Mouse (Mus musculus): ENCODE measurements around the gene Tap2.
"Not testable (repeated sequence)": the region's sequence is repeated elsewhere in the genome, so short reads cannot be mapped to it uniquely, and the experiment has no call there.

The Tap2 gene

GRCm38 (mm10) chr17:34211746-34212365 is 8.5 kb downstream of the Tap2 start:
- no peak for DNase-seq (ENCODE audit: low read depth, low spot score)

DNA sequence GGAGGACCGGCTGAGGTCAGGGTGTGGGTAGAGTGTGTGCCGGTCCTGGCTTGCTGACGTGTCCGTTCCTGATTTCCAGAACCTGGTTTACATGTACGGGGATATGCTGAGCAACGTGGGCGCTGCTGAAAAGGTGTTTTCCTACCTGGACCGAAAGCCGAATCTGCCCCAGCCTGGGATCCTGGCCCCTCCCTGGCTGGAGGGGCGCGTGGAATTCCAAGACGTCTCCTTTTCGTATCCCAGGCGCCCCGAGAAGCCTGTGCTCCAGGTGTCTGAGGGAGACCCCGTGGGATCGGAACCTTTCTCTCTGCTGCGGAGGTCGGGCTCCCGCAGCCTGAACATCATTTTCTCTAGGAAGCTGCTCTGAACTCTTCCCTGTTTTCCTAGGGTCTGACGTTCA is 10.6 kb downstream of the Tap2 start:
- no peak for DNase-seq (ENCODE audit: low read depth, low spot score)

GRCm38 (mm10) chr17:34215176-34215575 is 11.8 kb downstream of the Tap2 start:
- no peak for DNase-seq (ENCODE audit: low read depth, low spot score)

- DNase-seq (ENCODE audit: low read depth, low spot score) = no peak
These were observed 14.0 kb downstream of the Tap2 start for GRCm38 (mm10) chr17:34217216-34217928.

GRCm38 (mm10) chr17:34217986-34218385 is 14.7 kb downstream of the Tap2 start:
- DNase-seq (ENCODE audit: low read depth, low spot score) = no peak

DNA sequence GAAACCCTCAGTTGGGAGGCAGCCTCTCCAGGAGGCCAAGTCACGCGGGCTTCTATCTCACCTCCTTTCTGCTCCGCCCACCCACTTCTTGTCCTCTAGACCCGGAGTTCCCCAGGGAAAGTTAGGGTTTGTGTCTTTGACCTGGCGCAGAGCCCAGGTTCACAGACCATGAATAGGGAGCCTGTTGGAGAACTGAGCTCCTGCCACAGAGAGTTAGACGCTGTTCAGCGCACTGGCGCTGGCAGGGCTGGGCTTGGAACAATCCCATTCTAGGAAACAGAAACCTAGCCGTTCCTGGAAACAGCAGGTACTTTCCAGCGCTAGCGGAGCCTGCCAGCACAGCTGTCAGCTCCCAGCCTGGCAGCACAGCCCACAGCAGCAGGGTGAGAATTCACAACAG is 15.3 kb downstream of the Tap2 start:
- DNase-seq (ENCODE audit: low read depth, low spot score) = no peak

- not testable (repeated sequence) for DNase-seq (ENCODE audit: low read depth, low spot score)
These were observed 15.8 kb downstream of the Tap2 start for GRCm38 (mm10) chr17:34219096-34219495.

DNA sequence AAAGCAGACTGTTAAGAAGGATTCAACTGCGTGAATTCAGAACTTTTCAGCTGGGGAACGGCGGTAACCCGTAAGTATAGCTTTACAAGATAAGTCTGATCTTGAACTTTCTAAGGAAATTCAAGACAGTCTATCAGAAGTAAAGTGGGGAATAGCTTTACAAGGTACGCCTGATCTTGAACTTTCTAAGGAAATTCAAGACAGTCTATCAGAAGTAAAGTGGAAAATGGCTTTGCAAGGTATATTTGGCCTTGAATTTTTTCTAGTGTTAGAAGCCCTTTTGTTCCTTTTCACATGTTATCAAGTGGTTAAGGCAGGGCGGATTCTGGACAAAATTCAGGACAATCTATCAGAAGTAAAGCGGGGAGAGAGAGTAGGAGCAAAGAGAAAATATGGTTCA is 16.5 kb downstream of the Tap2 start:
- not testable (repeated sequence) for DNase-seq (ENCODE audit: low read depth, low spot score)

DNA sequence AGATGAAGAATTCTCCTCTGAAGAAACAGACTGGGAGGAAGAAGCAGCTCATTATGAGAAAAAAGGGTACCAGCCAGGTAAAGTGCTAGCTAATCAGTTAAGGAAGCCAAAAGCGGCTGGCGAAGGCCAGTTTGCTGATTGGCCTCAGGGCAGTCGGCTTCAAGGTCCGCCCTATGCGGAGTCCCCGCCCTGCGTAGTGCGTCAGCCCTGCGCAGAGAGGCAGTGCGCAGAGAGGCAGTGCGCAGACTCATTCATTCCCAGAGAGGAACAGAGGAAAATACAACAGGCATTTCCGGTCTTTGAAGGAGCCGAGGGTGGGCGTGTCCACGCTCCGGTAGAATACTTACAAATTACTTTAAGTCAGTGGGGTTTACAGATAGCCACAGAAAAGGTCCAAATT is 17.1 kb downstream of the Tap2 start:
- DNase-seq (ENCODE audit: low read depth, low spot score) = not testable (repeated sequence)

- no peak for DNase-seq (ENCODE audit: low read depth, low spot score)
These were observed 21.5 kb downstream of the Tap2 start for GRCm38 (mm10) chr17:34224816-34225215.

GRCm38 (mm10) chr17:34225426-34225825 is 22.1 kb downstream of the Tap2 start:
- no peak for DNase-seq (ENCODE audit: low read depth, low spot score)

DNA sequence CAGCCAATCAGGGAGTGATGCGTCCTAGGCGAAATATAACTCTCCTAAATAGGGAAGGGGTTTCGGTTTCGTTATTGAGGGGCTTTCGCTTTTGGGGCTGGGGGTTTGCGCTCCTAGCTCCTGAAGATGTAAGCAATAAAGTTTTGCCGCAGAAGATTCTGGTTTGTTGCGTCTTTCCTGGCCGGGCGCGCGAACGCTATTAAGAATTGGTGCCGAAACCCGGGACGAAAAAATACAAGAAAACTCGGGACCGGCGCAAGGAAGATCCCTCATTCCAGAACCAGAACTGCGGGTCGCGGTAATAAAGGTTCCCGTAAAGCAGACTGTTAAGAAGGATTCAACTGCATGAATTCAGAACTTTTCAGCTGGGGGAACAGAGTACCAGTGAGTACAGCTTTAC is 22.6 kb downstream of the Tap2 start:
- not testable (repeated sequence) for DNase-seq (ENCODE audit: low read depth, low spot score)

DNA sequence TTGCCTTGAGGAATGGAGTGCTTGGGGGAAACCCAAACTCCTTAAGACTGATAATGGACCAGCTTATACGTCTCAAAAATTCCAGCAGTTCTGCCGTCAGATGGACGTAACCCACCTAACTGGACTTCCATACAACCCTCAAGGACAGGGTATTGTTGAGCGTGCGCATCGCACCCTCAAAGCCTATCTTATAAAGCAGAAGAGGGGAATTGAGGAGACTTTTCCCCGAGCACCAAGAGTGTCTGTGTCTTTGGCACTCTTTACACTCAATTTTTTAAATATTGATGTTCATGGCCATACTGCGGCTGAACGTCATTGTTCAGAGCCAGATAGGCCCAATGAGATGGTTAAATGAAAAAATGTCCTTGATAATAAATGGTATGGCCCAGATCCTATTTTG is 27.6 kb downstream of the Tap2 start:
- DNase-seq (ENCODE audit: low read depth, low spot score) = not testable (repeated sequence)

GRCm38 (mm10) chr17:34232021-34232420 is 28.7 kb downstream of the Tap2 start:
- DNase-seq (ENCODE audit: low read depth, low spot score) = not testable (repeated sequence)

- peak; percentile 54 for DNase-seq (ENCODE audit: low read depth, low spot score)
These were observed 31.6 kb downstream of the Tap2 start for GRCm38 (mm10) chr17:34234926-34235325.

DNA sequence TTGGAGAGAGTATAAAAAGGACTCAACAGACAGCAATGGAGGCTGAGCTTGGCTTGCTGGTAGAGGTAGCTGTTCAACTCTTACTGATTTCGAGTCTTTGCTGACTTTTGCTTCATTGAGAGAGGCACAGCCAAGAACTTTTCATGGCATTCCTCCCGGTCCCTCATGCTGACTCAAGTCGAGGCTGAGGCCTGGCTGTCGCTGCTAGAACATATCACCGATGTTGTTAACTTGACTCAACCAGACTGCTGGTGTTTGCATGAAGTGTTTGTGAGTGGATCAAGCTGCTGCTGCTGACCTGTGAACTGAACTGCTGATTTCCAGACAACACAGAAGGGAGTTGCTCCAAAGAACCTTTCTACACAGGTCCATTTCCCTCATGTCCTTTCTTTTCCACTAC is 33.4 kb downstream of the Tap2 start:
- DNase-seq (ENCODE audit: low read depth, low spot score) = no peak

- DNase-seq (ENCODE audit: low read depth, low spot score) = no peak
These were observed 34.4 kb downstream of the Tap2 start for GRCm38 (mm10) chr17:34237741-34238140.

DNA sequence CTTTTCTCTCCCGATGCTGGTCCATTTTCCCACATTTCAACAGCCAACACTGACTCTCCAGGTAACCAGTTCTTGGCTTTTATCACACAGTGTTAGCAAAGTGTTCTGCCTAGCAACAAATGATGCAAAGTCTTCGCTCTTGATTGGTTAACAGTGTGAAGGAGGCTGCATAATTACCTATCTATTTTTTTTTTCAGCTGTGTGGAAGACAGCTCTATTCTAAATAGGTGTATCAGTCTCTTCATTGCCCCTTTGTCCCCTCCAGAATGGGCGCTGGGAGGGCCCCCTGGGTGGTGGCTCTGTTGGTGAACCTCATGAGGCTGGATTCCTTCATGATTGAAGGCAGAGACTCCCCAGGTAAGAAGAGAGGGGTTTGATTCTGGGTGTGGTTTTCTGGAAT is 35.4 kb downstream of the Tap2 start, which contains the start of gene H2-Ob:
TSS of gene H2-Ob (plus strand) at position 198 of the 400 bp plus-strand sequence.
- DNase-seq (ENCODE audit: low read depth, low spot score) = peak; percentile 23

DNA sequence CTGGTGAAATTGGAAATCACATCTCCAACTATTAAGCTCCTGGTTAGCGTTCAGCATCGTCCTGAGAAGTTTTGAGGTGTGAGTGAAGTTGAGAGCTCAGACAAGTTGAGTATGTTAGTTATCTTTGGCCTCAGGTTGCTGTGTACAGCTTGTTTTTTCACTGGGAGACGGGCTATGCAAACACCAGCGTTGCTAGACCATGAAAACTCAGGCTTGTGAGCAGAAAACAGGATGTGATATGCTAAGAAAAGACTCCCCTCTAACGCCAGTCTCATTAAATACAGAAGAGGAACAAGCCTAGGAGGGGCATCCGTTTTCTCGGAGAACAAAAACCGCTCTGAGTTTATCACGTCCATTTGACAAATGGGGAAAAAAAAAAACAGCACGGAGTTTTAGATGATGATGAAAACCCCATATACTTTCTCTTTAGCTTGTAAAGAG is 36.3 kb downstream of the Tap2 start:
- DNase-seq (ENCODE audit: low read depth, low spot score) = no peak

DNA sequence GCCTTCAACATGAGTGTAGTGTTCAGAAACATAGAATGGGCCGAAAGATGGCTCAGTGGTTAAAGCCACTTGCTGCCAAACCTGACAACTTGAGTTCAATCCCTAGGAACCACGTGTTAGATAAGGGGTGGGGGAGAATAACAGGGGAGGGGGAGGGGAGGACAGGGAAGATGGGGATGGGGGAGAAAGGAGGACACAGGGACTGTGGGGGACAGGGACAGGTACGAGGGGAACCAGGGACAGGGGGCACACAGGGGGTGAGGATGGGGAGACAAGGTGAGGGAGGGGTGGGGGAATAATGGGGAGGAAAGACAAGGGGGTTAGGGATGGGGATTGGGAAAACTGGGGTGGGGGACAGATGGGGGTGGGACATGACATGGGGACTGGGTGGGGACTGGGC is 37.0 kb downstream of the Tap2 start:
- DNase-seq (ENCODE audit: low read depth, low spot score) = no peak

DNA sequence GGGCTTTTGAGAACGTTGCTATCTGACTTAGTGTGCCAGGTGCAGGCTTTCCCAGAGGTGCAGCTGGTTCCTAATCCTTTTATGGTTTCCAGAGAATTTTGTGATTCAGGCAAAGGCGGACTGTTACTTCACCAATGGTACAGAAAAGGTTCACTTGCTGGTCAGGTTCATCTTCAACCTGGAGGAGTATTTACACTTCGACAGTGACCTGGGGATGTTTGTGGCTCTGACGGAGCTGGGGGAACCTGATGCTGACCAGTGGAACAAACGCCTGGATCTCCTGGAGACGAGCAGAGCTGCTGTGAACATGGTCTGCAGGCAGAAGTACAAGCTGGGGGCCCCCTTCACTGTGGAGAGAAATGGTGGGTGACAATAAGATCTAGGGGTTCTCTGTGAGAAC is 37.6 kb downstream of the Tap2 start:
- no peak for DNase-seq (ENCODE audit: low read depth, low spot score)

- no peak for DNase-seq (ENCODE audit: low read depth, low spot score)
These were observed 41.3 kb downstream of the Tap2 start for GRCm38 (mm10) chr17:34244656-34245055.

- no peak for DNase-seq (ENCODE audit: low read depth, low spot score)
These were observed 43.7 kb downstream of the Tap2 start for GRCm38 (mm10) chr17:34247047-34247446.

Data from R1 (cell line).